Mouse (Mus musculus) layer of hippocampus, postnatal 10 days (tissue): ENCODE measurements at regions not wholly inside any gene's neighbourhood (a gene's known extent, or its start where the extent isn't known, plus 50 kb on each side); places are given as distances from the start of the nearest gene placed in this dataset.
"Not testable (repeated sequence)": the region's sequence is repeated elsewhere in the genome, so short reads cannot be mapped to it uniquely, and the experiment has no call there.

Experiments used
- DNase-seq, 2 experiments: peaks; one replicate each; pipeline ENCODE4 v3.0.0; 2021; ENCODE audit warnings: low spot score in 2 of 2

DNA sequence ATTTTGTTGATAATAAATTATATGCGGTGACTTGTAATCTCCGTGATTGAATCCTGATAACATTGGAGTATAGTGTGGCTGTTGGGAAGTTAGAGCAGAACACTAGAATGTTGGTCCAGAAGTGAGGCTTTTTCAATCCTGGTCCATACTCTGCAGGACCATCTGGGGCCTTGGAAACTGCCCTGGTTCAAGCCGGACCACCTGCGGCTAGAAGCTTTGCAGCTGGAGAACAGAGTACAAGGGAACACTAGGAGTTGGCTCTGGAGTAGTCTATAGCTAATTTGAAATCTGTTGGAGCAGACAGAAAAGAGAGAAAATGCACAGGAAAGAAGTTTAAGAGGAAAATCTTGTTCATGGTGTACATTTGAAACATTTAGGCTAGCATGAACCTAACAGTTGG lies 79.0 kb downstream of the Casp12 start:
- no peak for DNase-seq

- no peak for DNase-seq
Measured at GRCm38 (mm10) chr9:5448180-5448579, 103.0 kb downstream of the Casp12 start.

DNA sequence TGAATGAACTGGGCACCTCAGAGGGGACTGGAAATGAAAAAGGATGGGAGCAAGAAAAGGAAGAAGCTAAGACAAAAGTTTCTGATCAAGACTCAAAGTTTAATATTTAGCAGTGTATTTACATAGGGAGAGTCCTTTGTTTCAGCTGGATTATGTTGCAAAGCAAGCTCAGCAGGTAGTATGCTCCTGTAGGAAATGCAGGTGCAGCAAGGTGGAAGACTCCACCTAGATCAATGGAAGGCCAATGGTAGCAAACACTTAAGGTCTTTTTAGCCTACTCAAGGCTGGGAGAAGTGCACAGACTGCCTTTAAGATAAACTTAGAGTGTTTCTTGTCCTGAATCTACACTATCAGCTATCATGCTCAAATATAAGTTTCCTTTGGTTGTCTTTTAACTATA lies 111.4 kb downstream of the Casp12 start:
- no peak for DNase-seq

DNA sequence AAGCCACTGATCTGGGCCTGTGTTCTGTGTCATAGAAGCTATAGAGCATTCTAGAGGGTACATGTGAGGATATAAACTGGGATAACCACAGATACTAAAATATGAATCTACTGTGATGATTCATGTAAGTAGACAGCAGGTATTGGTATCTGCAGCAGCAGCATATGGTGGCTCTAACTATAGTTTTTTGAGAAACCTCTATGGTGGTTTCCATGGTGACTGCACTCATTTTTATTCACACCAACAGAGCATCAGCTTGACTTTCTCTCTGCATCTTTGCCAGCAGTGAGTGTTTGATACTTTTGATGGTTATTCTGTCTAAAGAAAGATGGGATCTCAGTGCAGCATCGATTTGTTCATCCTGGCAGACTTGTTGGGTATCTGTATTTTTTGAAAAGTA lies 126.8 kb downstream of the Casp12 start:
- no peak for DNase-seq

- no peak for DNase-seq
Measured at GRCm38 (mm10) chr9:5474271-5474670, 129.0 kb downstream of the Casp12 start.

GRCm38 (mm10) chr9:5485258-5485657 lies 140.0 kb downstream of the Casp12 start:
- no peak for DNase-seq

GRCm38 (mm10) chr9:5496837-5497236 lies 151.6 kb downstream of the Casp12 start:
- no peak for DNase-seq

DNA sequence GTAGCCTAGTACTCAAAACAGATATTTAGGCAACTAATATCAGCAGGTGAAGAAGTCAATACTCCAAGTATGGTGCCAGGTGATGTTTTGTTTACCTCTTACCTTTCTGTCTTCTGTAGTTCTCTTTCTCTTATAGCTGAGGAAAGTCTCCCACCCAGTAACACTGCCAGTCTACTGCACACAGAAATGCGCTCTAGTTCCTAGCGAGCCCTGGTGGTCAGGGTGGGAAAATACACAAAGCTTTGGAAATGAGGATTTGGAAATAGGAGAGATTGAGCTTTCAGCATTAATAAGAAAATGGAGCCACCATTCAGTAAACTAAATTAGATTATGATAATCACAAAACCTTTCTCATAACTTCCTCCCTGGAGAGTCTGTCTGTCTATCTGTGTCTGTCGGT lies 153.1 kb downstream of the Casp12 start:
- DNase-seq = peak; percentile 12 to 17

DNA sequence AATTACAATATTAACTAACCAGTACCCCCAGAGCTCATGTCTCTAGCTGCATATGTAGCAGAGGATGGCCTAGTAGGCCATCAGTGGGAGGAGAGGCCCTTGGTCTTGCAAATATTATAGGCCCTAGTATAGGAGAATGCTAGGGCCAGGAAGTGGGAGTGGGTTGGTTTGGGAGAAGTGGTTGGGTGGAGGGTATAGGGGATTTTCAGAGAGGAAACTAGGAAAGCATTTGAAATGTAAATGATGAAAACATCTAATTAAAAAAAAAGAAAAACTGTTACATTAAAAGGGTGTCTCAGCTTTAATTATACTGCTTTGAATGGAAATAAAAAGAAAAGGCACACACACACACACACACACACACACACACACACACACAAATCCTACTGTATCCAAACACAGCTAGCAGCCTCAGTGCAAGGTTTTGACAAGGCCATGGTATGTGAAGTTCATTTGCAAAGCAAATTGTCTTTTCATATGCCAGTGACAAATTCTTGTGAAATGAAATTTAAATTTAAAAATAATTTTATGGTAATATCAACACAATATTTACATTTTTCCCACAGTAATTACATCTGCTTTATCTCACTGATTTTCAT lies 180.6 kb downstream of the Casp12 start:
- no peak for DNase-seq

GRCm38 (mm10) chr9:5542604-5543003 lies 197.4 kb downstream of the Casp12 start:
- DNase-seq = no peak

GRCm38 (mm10) chr9:5575072-5575471 lies 229.8 kb downstream of the Casp12 start:
- no peak for DNase-seq

- DNase-seq = not testable (repeated sequence)
Measured at GRCm38 (mm10) chr9:5578168-5578567, 232.9 kb downstream of the Casp12 start.

GRCm38 (mm10) chr9:5595891-5596635 lies 250.8 kb downstream of the Casp12 start:
- no peak for DNase-seq

GRCm38 (mm10) chr9:5604019-5604418 lies 258.8 kb downstream of the Casp12 start:
- no peak for DNase-seq

DNA sequence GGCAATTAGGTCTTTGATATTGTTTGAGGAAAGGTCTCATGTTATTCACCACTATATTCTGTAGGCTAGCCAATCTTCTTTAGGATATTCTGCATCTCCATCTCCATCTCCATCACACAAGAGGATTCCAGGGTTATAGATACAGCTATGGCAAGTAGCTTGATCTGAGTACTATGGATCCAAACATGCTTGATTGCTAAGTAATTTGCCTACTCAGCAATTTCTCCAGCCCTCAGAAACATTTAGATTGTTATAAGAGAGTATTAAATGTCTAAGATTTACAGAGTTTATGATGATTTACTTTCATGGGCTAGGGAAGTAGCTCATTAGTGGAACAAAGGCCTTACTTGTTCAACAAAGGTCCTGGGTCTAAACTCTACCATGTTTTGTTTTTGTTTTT lies 259.8 kb downstream of the Casp12 start:
- no peak for DNase-seq

GRCm38 (mm10) chr9:5616725-5617124 lies 271.5 kb downstream of the Casp12 start:
- no peak for DNase-seq

- DNase-seq = no peak
Measured at GRCm38 (mm10) chr9:5623396-5623795, 278.2 kb downstream of the Casp12 start.

DNA sequence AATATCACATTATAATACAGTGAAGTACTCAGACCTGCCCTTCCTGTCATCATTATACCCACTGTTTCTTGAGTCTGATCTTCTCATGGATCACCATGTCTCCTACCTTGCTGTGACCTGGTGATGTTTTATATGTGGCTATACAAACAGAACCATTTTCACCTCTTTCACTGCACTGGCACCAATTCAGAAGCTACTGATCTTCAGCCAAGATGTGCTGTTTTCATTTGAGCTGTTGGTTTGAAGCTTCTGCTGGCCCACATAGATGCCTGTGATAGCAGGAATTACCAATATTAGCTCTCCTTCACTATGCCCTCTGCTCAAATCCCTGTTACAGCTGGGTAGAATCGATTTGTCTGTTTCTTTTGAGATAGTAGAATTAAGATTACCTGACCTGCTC lies 282.3 kb downstream of the Casp12 start:
- no peak for DNase-seq

GRCm38 (mm10) chr9:5634461-5634953 lies 289.3 kb downstream of the Casp12 start:
- no peak for DNase-seq

DNA sequence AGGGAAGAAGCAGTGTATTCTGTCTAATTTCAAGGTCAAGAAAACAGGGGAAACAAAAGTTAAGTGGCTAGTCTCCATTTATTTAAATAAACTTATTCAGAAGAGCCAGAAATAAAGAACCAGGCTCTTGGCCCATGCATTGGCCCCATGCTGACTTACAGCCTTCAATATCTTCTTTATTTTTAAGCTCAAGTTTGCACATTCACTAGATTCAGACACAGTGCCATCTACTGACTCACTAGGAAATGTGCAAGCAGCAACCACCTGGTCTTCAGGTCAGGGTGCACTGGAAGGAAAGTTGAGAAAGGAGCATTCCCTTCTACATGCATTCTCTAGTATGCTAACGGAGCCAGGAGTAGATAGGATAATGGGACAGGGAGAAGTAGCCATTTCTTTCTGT lies 289.7 kb downstream of the Casp12 start:
- peak in 1 of 2 experiments; percentile 15 for DNase-seq

- DNase-seq = no peak
Measured at GRCm38 (mm10) chr9:5663886-5664285, 318.7 kb downstream of the Casp12 start.

DNA sequence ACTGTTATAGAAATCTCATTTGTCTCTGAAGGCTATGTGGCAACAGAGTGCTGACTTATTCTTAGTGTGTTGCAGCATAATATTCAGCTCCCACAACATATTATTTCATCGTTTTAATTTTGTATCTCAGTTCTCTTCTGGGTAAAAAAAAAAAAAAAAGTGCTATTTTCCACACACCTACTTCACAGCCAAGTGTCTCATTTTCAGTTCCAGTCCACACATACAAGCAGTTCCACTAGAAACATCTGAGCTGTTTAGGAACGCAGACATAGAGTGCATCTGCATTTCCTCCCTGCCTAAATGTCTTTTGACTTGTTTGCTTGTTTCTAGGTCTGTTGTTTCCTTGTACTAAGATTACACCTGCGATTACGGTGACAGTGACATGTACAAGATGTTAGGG lies 328.3 kb downstream of the Casp12 start:
- no peak for DNase-seq

DNA sequence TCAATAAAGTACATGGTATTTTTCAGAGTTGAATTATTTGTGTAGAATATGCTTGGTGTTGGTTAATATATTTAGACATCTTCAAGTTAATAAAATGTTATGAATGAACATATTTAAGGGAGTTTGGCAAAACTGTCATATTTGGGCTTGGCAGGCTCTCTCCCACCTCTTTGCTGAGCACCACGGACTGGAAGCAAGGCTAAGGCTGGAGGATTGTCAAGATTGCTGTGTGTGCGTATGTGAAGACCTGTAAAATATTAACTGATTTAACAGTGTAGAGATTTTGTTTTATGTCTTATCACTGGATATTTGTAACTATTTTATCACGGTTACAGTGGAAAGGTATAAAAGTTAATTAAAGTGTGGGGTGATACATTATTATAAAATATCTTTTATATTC lies 363.3 kb downstream of the Casp12 start:
- no peak for DNase-seq
